Mouse (Mus musculus) heart, adult 11 months (tissue): ENCODE measurements at regions not wholly inside any gene's neighbourhood (a gene's known extent, or its start where the extent isn't known, plus 50 kb on each side); places are given as distances from the start of the nearest gene placed in this dataset.

ENCODE experiments used
- DNase-seq: peaks from one replicate; pipeline ENCODE4 v3.0.0; 2022

DNA sequence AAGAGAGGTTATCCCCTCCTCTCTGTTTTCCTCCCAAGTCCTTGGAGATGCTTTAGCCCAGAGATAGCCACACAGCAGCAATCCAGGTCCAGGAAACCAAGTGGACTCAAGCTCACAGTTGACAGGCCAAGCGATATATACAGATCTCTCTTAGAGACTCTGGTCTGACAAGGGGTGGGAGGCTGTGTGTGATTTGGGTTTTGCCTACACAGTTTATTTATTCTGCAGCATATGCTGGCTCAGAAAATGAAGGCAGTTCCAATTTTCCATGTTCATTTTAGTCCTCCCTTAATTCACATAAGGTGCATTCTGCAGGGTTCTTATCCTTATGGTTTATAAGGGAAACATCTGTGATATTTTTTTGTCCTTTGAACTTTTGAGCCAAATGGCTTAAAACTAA lies 595.0 kb upstream of the Apob start:
- DNase-seq, result no peak

DNA sequence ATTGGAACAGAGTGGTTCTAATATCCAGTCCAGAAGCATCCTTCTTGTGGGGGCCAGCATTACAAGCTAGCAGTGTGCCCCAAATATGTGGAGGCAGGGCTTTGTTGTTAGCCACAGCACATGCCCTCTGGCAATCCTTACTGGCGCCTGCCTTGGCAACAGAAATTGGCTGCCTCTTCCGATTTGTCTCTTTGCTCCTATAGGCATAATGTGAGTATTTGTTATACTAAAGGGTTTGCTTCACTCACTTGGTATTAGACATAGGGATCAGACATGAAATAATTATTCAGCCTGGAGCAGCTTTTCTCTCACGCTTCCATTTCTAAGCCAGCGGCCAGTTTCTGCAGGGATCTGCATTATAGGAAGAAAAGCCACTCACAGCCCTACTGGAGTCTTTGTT lies 573.6 kb upstream of the Apob start:
- no peak for DNase-seq

DNA sequence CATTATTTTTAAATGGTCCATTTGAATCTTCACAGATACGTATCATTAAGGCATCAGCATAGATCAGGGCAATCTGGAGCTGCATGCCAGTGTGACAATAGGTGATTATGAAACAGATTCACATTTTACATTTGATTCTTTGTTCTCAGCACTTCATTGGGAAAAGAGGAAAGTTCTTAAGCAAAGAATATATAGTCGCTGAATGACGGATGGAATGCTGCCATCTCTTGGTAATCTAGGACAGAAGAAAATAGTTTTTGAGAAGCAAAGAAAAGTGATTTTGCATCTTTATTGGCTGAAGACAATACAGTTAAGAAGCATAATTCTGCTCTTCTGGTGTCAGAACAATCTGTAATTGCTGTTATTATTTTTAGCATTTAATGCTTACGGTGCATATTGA lies 565.6 kb upstream of the Apob start:
- no peak for DNase-seq

DNA sequence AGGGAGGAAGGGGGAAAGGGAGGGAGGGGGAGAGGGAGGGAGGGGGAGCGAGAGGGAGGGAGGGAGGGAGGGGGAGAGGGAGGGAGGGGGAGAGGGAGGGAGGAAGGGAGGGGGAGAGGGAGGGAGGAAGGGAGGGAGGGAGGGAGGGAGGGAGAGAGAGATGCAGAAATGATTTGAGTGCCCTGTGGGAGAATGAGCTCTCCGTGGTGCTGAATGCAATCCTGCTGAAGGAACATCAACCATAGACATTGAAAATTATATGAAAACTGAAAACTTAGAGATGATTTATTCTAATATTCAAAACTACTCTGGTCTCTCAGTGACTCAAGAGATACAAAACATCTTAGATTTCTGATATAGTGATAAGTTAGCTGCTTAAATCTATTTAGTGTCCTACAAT lies 557.2 kb upstream of the Apob start:
- no peak for DNase-seq

DNA sequence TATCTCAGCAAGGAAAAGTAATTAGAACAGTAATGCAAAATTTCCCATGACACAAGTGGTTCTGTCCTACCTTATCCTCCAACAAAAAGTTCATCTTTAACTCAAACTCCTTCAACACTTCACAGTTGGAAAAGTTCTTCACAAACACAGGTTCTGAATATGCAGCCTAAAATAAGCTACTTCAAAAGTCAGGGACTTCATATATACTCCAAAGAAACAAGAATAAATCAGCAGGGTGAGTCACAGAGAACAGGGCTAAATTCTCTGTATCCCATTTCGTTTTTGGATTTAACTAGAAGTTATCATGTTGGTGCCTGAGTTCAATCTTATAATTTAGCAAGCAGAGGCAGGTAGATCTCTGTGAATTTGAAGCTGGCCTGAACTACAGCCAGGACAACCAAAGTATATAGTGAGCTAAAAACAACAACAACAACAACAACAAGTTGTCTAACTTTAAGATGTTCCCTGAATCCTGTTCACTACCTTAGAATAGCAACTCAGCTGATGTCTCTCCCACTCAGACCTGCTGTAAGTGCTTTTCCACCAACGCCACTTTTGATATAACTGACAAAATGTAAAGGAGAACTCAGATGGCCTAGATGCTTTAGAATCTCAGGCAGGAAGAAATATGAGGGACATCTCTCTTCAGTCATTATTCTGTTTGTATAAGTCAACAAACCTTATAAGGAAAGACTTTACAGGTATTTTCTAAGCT lies 555.5 kb upstream of the Apob start:
- DNase-seq, result no peak

DNA sequence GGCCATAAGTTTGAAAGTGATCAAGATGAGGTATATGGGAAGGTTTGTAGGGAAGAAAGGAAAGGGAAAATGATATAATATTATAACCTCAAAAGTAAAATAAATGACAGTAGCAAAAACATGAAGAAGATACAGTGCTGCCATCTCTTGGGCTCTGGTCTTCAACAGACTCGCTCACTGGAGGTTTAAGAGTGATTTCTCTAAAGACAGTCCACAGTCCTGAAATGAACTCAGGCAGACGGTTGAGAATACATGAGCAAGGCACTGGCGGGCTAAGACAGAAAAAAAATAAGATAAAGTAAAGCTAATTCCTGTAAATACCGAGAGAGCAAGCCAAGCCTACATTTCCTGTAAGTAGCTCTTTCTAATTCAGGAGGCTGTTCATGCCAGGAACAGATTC lies 546.5 kb upstream of the Apob start:
- no peak for DNase-seq

DNA sequence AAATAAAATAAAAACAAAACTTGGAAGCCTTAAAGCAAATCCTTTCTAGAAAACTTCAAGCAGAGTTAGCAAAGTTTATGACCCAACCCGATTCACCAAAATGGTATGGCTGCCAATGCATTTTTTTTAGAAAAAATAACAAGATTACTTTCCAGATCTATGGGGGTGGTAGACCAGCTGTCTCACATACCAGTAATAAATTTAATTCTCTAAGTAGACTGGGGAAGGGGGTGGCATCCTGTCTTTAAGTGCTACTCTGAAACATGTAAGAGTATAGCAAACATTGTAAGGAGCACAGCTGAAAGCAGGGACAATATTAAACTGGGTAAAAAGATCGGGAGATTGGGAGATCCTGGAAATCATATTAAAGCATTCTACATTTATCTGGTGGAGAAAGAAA lies 532.2 kb upstream of the Apob start:
- DNase-seq, result no peak

DNA sequence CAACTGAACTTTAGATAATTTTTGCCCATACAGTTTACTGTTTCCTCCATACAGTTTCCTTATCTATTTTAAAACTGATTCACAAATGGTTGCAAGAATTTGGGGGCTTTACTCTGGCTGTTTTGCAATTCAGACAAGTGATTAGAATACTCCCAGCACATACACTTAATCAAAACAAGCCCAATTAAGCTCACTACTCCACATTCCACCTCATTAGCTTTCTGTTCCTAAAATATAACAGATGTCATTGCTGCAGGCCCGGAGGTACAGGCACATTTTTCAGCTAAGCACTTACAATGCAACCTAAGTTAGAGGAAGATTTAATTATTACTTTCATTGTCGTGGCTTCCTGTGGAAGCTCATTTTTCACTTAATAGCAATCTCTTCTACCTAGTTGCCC lies 526.9 kb upstream of the Apob start:
- DNase-seq, result no peak

DNA sequence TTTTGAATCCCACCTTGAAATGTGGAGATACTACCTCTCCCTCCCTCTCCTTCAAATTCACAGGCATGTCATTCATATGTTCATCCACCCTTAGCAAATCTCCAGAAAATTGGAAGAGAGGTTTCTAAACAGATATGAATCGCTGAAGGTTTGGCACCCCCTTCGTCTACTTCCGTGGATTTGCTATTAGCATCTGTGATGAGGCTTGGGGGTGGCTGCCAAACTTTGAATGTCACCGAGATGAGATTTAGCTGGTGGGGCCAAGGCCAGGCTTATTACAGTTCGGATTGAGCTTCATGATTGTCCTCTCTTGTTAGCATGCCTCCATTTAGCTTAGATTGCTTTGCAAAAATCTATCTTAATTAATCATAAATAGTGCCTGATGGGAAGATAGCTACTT lies 520.4 kb upstream of the Apob start:
- no peak for DNase-seq

DNA sequence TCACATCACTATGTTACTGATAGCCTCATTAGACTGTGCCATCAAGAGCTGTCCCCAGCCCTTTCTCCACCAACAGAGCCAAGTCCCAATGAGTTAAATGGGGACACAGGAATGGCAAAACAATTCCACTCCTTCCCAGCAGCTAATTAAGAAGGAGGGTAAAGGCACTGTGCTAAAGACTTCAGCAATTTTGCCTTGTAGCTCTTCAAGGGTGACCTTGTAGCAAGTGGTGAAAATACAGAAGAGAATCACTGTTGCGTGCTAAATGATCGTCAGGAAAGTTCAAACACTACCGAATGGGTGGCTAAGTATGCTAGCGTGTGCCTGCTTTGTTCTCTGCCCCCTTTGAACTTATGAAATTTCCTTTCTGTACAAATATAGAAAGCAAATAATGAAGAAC lies 519.9 kb upstream of the Apob start:
- no peak for DNase-seq

DNA sequence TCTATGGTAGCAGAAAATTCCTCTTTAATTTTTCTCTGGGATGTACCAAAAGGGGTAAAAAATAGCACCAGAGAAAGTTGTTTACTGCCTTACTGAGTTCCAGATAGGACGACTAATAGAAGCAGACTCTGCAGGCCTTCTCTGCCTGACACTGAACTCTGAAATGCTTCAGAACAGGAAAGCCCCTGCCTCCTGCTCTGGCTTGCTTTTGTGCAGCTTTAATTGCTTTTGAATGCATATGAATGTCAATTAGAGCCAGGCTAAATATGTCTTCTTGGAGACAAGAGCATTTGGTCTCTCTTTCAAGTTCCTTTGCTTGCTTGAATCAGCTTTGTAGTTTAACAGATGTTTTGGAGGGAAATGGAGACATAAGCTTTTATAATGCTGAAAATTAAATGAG lies 512.5 kb upstream of the Apob start:
- DNase-seq, result no peak

DNA sequence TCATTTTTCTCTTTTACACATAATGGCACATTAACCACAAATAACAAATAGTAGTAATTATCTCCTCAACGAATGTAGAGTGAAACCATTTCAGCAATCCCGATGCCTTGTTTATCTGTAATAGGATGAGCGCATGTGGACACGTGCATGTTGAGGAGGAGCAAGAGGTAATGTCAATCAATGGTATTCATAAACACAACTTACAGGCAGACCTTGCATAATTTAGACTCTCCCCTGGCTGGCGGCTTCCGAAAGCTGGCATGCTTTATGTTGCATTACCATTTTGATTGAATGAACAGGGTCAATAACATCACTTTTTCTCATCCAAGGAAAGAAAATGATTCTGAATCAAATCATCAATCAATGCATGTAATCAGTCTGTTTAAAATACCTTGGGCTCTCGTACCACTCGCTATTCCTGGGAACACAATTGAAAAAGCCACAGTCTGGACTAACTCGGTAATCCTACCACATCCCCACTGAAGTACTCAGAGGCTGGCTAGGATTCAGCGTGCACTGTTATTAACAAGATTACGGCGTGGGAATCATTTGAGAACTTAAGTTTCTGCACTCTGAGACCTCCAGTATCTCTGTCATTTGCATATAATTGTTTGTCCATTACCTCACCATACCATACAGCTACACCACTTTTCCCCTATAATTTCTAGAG lies 464.7 kb upstream of the Apob start:
- DNase-seq, result no peak

DNA sequence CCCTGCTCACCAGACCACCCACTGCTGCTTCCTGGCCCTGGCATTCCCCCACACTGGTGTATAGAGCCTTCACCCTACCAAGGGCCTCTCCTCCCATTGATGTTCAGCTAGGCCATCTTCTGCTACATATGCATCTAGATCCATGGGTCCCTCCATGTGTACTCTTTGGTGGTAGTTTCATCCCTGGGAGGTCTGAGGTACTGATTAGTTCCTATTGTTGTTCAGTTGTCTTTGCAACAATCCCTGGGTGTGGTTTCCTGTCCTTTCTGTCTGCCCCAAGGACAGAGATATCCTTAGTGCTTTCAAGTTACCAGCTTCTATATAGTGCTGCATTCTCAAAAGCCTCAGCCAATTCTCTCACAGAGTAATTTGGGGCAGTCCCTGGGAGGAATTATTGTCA lies 440.1 kb upstream of the Apob start:
- DNase-seq, result no peak

DNA sequence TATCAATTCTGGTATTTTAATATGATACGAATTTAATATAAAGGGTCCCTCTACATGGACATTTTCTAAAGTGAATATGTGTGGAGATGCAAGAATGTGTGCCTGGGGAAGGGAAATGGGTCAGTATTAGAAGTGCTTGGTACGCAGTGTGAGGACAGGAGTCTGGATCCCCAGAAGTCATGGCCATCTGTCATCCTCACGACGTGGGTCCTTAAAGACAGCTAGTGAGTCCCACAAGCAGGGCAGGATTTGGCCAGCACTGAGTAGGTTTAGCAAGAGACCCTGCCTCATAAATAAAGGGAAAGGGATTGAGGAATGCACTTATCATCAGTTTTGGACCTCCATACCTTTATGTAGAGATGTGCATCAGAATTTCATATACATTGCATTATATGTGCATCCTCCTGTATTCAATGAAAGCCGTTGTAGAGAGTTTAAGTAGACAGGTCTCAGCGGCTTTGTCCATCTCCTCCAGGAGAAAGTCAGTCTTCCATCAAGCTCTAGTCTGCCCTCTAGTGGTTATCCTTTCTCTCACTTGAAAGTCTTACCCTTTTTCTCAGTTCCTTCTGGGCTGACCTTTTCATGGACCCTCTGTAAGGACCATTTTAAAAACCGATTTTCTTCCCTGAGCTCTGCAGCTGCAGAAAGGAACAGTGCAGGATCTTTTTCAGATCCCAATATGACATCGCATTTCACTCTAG lies 434.0 kb upstream of the Apob start:
- no peak for DNase-seq

DNA sequence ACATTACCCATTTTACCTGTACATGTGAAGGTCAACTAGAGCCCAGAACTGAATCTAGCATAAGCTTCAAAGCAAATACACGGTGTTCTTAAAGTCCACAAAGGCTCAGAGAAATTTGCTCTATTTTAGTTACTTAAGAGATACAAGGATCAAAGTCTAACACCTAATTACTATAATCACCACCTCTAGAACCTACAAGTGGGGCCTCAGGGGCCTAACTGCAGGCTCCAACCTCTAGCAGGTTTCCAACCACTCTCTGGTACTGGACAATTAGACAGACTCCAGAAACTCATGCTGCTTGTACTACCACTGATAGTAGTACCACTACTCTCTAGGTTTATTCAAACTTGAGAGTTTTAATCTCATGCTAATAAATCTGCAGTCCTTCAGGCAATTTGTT lies 428.7 kb upstream of the Apob start:
- DNase-seq, result no peak

DNA sequence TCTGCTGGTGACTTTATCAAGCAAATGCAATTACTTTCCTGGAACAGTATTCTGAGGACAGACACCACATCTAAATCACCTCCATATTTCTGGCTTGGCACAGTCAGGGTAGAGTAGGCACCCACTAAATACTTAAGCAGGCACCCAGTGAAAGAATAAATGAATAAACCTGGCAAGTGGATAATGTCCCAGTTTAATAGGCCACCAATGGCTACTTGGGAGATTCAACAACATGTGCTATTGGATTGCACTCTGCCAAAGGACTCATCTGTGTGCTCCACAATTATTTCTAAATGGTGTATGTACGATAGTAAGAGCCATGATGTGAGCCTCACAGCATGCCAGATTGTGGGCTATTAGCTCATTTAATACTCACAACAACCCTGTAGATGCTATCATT lies 417.2 kb upstream of the Apob start:
- no peak for DNase-seq

DNA sequence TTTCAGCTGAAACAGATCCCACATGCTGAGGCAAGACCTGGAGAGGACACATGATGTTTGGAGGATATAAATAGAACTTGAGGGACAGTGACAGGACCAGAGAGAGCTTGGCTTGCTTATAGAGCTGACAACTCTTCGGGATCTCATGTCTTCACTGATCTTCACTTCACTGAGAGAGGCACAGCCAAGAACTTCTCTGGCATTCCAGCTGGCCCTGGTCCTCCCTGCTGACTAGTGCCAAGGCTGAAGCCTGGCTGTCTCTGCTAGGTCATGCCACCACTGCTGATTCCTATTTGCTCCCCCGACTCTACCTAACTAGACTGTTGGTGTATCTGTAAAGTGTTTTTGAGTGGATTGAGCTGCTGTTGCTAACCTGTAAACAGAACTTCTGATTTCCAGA lies 401.4 kb upstream of the Apob start:
- DNase-seq, result peak; percentile 92

DNA sequence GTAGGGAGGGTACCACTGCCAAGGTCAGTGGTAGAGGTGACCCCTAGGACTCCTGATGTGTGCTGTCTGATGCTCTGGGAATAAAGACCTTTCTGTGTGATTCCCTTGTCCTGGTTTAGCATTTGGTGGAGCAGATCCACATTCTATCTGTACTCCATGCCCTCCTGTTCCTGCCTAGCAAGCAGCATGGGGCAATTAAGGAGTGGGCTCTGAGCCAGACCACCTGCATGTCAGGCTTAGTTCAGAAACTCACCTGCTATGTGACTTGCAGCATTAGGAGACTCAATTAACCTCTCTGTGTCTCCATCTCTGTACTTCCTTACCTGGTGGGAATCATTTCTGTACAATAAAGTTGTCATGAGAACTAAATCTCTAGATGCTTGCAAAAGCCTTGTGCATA lies 389.9 kb upstream of the Apob start:
- DNase-seq, result no peak

DNA sequence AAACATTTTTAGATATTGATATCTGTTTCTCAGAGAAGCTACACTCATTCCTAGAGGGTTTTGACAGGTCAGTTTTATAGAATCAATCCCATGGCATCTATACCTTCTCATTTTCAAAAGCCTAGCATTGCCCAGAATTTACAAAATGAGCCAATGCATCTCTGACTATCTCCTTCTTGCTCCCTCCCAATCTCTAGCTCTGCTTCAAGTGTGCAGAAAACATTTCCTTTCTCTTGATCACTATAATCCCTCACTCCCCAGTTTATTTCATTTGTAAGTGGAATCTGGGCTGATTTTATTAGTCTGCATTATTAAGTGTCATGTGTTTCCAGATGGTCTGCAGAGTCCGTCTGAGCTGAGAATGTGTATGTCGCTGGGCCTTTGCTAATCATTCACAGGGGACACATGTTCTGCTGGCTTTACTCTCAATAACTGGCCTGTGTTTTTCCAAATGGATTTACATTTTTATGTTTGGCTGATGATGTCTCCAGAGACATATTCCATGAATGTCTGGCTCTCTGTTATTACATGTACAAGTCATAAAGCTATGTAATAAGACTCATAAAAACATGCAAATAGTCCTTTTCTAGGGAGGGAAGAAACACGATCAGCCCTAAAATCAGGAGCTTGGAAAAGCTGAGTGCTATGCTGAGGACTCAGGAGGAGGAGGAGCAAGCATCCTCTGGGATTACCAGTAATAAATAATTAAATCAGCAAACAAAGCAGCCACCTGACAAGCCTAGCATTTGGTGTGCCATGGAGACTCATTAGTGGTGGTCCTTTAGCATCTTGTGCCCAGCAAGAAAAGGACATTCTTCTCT lies 366.0 kb upstream of the Apob start:
- DNase-seq, result no peak

DNA sequence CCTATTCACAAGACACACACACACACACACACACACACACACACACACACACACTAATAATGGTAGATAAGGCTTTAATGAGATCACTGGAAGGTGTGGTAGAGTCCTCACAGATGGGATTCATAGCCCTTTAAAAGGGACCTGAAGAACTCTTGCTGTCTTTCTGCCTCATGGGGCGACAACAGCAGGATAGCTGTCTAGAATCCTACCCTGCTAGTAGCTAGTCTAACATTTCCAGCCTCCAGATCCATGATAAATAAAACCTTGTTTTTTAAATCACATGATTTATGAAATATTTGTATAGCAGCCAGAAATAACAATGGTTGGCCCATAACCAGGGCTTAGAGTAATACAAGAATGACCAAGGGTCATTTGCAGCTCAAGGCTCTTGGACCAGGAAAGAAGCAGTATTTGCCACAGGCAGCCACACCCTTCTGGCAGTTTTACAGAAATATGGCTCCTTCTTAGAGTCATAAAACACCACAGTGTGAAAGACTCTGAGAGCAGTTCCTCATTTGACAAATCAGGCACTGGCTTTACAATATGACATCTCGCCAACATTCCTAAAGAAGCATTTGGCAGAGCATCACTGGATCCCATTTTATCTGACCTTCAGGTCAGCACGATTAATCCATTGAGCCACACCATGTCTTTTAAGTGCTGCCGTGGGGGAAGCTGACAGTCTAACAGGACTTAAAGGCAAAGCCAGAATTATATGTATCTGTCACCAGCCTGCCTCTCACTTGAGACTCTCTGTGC lies 340.9 kb upstream of the Apob start:
- DNase-seq, result peak; percentile 89

DNA sequence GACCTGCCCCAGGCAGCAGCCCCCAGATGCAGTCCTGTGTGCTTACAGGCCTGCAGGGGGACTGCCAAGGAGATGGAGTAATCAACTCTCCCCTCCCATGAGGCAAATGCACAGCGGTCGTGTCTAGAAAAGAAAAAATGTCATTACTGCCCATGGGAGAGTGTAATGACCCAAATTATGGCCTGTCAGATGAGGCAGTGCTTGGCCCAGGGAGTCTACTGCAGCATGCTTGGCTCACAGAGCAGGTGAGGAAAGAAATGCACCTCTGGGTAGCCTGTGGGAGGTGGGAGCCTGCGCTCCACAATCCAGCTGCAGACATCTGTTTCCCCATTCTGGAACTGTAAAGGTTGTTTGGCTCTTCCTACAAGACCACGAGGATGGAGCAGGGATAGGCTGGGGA lies 339.8 kb upstream of the Apob start:
- DNase-seq, result peak; percentile 92

DNA sequence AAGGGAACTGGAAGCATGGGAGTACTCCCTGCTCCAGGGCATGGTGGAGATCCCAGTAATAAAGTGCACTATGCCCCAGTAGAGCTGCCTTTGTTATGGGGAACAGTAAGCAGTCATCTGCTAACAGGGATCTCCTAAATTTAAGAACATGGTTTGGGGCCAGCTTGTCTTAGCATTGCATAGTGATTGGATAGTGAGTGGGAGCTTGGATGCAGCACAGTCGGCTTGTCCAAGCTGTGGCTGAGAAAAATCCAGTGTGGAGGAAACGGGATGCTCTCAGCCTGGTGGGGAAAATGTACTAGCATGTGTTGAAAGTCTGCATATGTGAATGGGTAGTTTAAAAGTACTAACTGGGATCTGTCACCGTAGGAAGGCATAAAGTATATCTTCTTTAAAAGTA lies 326.6 kb upstream of the Apob start:
- DNase-seq, result no peak

DNA sequence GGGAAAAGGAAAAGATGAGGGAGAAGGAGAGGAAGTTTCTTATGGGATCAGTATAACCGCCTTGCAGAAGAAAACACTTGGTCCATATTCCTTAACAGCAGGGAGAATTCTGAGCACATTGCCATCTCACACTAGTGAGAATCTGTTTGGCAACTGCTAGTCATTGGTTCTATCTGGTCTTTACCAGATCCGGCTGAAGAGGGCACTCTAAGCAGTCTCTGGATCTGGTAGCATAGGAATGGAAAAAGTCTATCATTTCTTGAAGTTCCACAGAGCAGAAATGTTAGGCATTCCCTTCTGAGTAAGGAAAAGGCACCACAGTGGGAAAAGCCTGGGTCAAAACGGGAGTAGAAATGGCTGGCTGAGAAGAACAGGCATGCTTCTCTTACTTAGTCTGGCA lies 315.4 kb upstream of the Apob start:
- DNase-seq, result no peak
